Mouse (Mus musculus) neural tube, embryonic 13.5 days (tissue): ENCODE data around the gene Cacng8. TPM values are rescaled to one million over a fixed set of nuclear protein-coding genes. Genes with fewer than 3 reads are reported as not detected.

ENCODE experiments used
- ATAC-seq: fragments of 200-750 bp; cut with Nextera tagmentation; 2 replicates; pipeline ENCODE4 v1.8.0; 2017; ENCODE audit warnings: low read depth, mild to moderate bottlenecking, moderate TSS enrichment, moderate library complexity
- H3K27ac ChIP-seq: fragments of 300-500 bp; sonication (generic); replicated peaks from 2 replicates; pipeline ENCODE4 v1.5.1; 2015; ENCODE audit warnings: moderate library complexity, mild to moderate bottlenecking, inconsistent platforms
- H3K27me3 ChIP-seq: fragments of 300-500 bp; sonication (generic); 2 replicates; pipeline ENCODE4 v1.6.1; 2015; ENCODE audit warnings: mild to moderate bottlenecking, inconsistent platforms
- H3K36me3 ChIP-seq: fragments of 300-500 bp; sonication (generic); 2 replicates; pipeline ENCODE4 v1.6.1; 2015; ENCODE audit warnings: mild to moderate bottlenecking, inconsistent platforms
- H3K4me1 ChIP-seq: fragments of 300-500 bp; sonication (generic); replicated peaks from 2 replicates; pipeline ENCODE4 v1.6.1; 2015; ENCODE audit warnings: inconsistent platforms
- H3K4me2 ChIP-seq: fragments of 300-500 bp; sonication (generic); 2 replicates; pipeline ENCODE4 v1.6.1; 2015; ENCODE audit warnings: inconsistent platforms, mild to moderate bottlenecking, moderate library complexity
- H3K4me3 ChIP-seq: fragments of 300-500 bp; sonication (generic); 2 replicates; pipeline ENCODE4 v1.5.1; 2015; ENCODE audit warnings: mild to moderate bottlenecking, inconsistent platforms
- H3K9ac ChIP-seq: fragments of 300-500 bp; sonication (generic); 2 replicates; pipeline ENCODE4 v1.6.1; 2015; ENCODE audit warnings: moderate library complexity, mild to moderate bottlenecking, inconsistent platforms
- H3K9me3 ChIP-seq: fragments of 300-500 bp; sonication (generic); 2 replicates; pipeline ENCODE4 v1.6.1; 2016; ENCODE audit warnings: inconsistent platforms
- whole genome bisulfite sequencing: fragments of 180-500 bp; shearing (Covaris S2); methylation state at CpG from one replicate; pipeline ENCODE4 v1.1.7; 2015; 5-methylcytosine and 5-hydroxymethylcytosine counted together
- polyA plus RNA-seq: library from polyadenylated mRNA; unstranded; fragments of >200 nt; fragmentation: Nextera tagmentation; extraction: Ambion mirVana; gene quantifications from 2 replicates; pipeline ENCODE4 v1.2.1, GENCODE M21; 2015

Cacng8 gene
- polyA plus RNA-seq, 1 experiment from 2014 or later: 12.1 TPM

- H3K9ac ChIP-seq: peak overlapping the region; percentile 78
- peaks cover 32% of the 10 kb centered on the region for H3K4me1 ChIP-seq
- H3K9me3 ChIP-seq: no peaks in the 10 kb centered on the region
- 1% methylated on average over 46 of the region's 60 CpGs for WGBS
- peak overlapping the region; percentile 60 for H3K4me3 ChIP-seq
- ATAC-seq: peak; percentile 17; the same call in 1 of the 2 replicates
- no peak overlapping the region for H3K27ac ChIP-seq
- H3K36me3 ChIP-seq: no peaks in the 10 kb centered on the region
- H3K4me2 ChIP-seq: peak overlapping the region; percentile 95
- peaks cover 85% of the 10 kb centered on the region for H3K27me3 ChIP-seq
Measured at GRCm38 (mm10) chr7:3415378-3415777, 24.9 kb downstream of the Cacng8 start.

GRCm38 (mm10) chr7:3419941-3420340, 29.5 kb downstream of the Cacng8 start:
- no peak for ATAC-seq
- Histone ChIP-seq H3K36me3 (no peaks in the 10 kb centered on the region), H3K4me3 (no peak overlapping the region), H3K27me3 (peaks cover 91% of the 10 kb centered on the region), H3K9ac (no peak overlapping the region), H3K9me3 (no peaks in the 10 kb centered on the region), H3K4me2 (no peak overlapping the region), H3K4me1 (peaks cover 18% of the 10 kb centered on the region), H3K27ac (no peak overlapping the region)
- WGBS: 28% methylated on average over 6 of the region's 6 CpGs

- 63% methylated on average over 5 of the region's 5 CpGs for WGBS
- ATAC-seq: no peak
- peaks cover 93% of the 10 kb centered on the region for H3K27me3 ChIP-seq
Measured at GRCm38 (mm10) chr7:3420466-3420865, 30.0 kb downstream of the Cacng8 start.

GRCm38 (mm10) chr7:3421297-3421696, 30.8 kb downstream of the Cacng8 start:
- peaks cover 91% of the 10 kb centered on the region for H3K27me3 ChIP-seq

More at GRCm38 (mm10) chr7:3420466-3420865, 30.0 kb downstream of the Cacng8 start:
- Histone ChIP-seq H3K36me3 (no peaks in the 10 kb centered on the region), H3K4me1 (peaks cover 13% of the 10 kb centered on the region), H3K9ac (no peak overlapping the region), H3K4me2 (no peak overlapping the region), H3K27ac (no peak overlapping the region), H3K4me3 (no peak overlapping the region), H3K9me3 (no peaks in the 10 kb centered on the region)

GRCm38 (mm10) chr7:3422051-3422450, 31.6 kb downstream of the Cacng8 start:
- peaks cover 91% of the 10 kb centered on the region for H3K27me3 ChIP-seq
- no peak for ATAC-seq
- WGBS: 68% methylated on average over 7 of the region's 7 CpGs
- H3K27ac ChIP-seq: no peak overlapping the region
- H3K4me1 ChIP-seq: peaks cover 9% of the 10 kb centered on the region
- no peak overlapping the region for H3K4me3 ChIP-seq
- no peak overlapping the region for H3K4me2 ChIP-seq
- H3K9ac ChIP-seq: no peak overlapping the region
- no peaks in the 10 kb centered on the region for H3K9me3 ChIP-seq
- no peaks in the 10 kb centered on the region for H3K36me3 ChIP-seq

More at GRCm38 (mm10) chr7:3421297-3421696, 30.8 kb downstream of the Cacng8 start:
- Histone ChIP-seq H3K9ac (no peak overlapping the region), H3K9me3 (no peaks in the 10 kb centered on the region), H3K4me1 (peaks cover 9% of the 10 kb centered on the region), H3K36me3 (no peaks in the 10 kb centered on the region), H3K4me3 (no peak overlapping the region), H3K4me2 (no peak overlapping the region), H3K27ac (no peak overlapping the region)
- 95% methylated on average over 3 of the region's 3 CpGs for WGBS
- no peak for ATAC-seq

GRCm38 (mm10) chr7:3423430-3423829, 32.9 kb downstream of the Cacng8 start:
- Histone ChIP-seq H3K27ac (no peak overlapping the region), H3K36me3 (no peaks in the 10 kb centered on the region), H3K4me3 (peak overlapping the region; percentile 20), H3K27me3 (peaks cover 80% of the 10 kb centered on the region), H3K4me2 (peak overlapping the region; percentile 49), H3K4me1 (peaks cover 9% of the 10 kb centered on the region), H3K9me3 (no peaks in the 10 kb centered on the region), H3K9ac (peak overlapping the region; percentile 43)
- WGBS: under 1% methylated on average over 30 of the region's 30 CpGs
- ATAC-seq: peak; percentile 52

GRCm38 (mm10) chr7:3423895-3424294, 33.4 kb downstream of the Cacng8 start, which contains the start of gene Cacng6:
Gene Cacng6, plus strand, starts transcription at chr7:3424195.
- Histone ChIP-seq H3K9me3 (no peaks in the 10 kb centered on the region), H3K4me1 (peaks cover 9% of the 10 kb centered on the region), H3K36me3 (no peaks in the 10 kb centered on the region), H3K4me2 (peak within 1 kb of the TSS; percentile 49), H3K27ac (no peak within 1 kb of the TSS), H3K27me3 (peaks cover 75% of the 10 kb centered on the region), H3K4me3 (peak within 1 kb of the TSS; percentile 20), H3K9ac (peak within 1 kb of the TSS; percentile 43)
- WGBS: 31% methylated on average over 4 of the region's 4 CpGs
- no peak for ATAC-seq

- no peak for ATAC-seq
- no peak overlapping the region for H3K4me2 ChIP-seq
- H3K9me3 ChIP-seq: no peaks in the 10 kb centered on the region
- H3K27ac ChIP-seq: no peak overlapping the region
- H3K9ac ChIP-seq: no peak overlapping the region
- no peaks in the 10 kb centered on the region for H3K36me3 ChIP-seq
- peaks cover 69% of the 10 kb centered on the region for H3K27me3 ChIP-seq
- H3K4me1 ChIP-seq: peaks cover 9% of the 10 kb centered on the region
- H3K4me3 ChIP-seq: no peak overlapping the region
- 88% methylated on average over 5 of the region's 5 CpGs for WGBS
Measured at GRCm38 (mm10) chr7:3425141-3425540, 34.7 kb downstream of the Cacng8 start.

GRCm38 (mm10) chr7:3430161-3430560, 39.7 kb downstream of the Cacng8 start:
- Histone ChIP-seq H3K27ac (no peak overlapping the region), H3K4me1 (no peaks in the 10 kb centered on the region), H3K4me2 (no peak overlapping the region), H3K36me3 (no peaks in the 10 kb centered on the region), H3K27me3 (peaks cover 23% of the 10 kb centered on the region), H3K4me3 (no peak overlapping the region), H3K9me3 (no peaks in the 10 kb centered on the region), H3K9ac (no peak overlapping the region)
- no peak for ATAC-seq
- 75% methylated on average over 6 of the region's 6 CpGs for WGBS

- WGBS: 87% methylated on average over 1 of the region's 1 CpGs
- H3K27ac ChIP-seq: no peak overlapping the region
Measured at GRCm38 (mm10) chr7:3432066-3432465, 41.6 kb downstream of the Cacng8 start.

GRCm38 (mm10) chr7:3437941-3438340, 47.5 kb downstream of the Cacng8 start:
- Histone ChIP-seq H3K9ac (no peak overlapping the region), H3K9me3 (no peaks in the 10 kb centered on the region), H3K36me3 (no peaks in the 10 kb centered on the region), H3K4me3 (no peak overlapping the region), H3K4me1 (no peaks in the 10 kb centered on the region; the same call in 1 of the 2 replicates), H3K27me3 (no peaks in the 10 kb centered on the region), H3K27ac (no peak overlapping the region), H3K4me2 (no peak overlapping the region)
- WGBS: 44% methylated on average over 5 of the region's 5 CpGs
- ATAC-seq: no peak

More at GRCm38 (mm10) chr7:3432066-3432465, 41.6 kb downstream of the Cacng8 start:
- Histone ChIP-seq H3K9me3 (no peaks in the 10 kb centered on the region), H3K4me3 (no peak overlapping the region), H3K4me2 (no peak overlapping the region), H3K27me3 (0 out of 2 replicates have a peak, but pooled peaks cover 6% of the 10 kb centered on the region), H3K4me1 (no peaks in the 10 kb centered on the region), H3K36me3 (no peaks in the 10 kb centered on the region), H3K9ac (no peak overlapping the region)
- ATAC-seq: no peak

GRCm38 (mm10) chr7:3439984-3440383, 49.5 kb downstream of the Cacng8 start:
- H3K4me2 ChIP-seq: no peak overlapping the region
- WGBS: 91% methylated on average over 11 of the region's 11 CpGs
- no peak overlapping the region for H3K9ac ChIP-seq
- H3K4me1 ChIP-seq: no peaks in the 10 kb centered on the region; the same call in 1 of the 2 replicates
- no peaks in the 10 kb centered on the region for H3K27me3 ChIP-seq
- H3K27ac ChIP-seq: no peak overlapping the region
- no peaks in the 10 kb centered on the region for H3K9me3 ChIP-seq
- H3K36me3 ChIP-seq: no peaks in the 10 kb centered on the region
- ATAC-seq: no peak
- H3K4me3 ChIP-seq: no peak overlapping the region

- no peak overlapping the region for H3K9ac ChIP-seq
- no peaks in the 10 kb centered on the region for H3K9me3 ChIP-seq
- WGBS: 75% methylated on average over 8 of the region's 8 CpGs
- ATAC-seq: no peak
- H3K27ac ChIP-seq: no peak overlapping the region
- H3K4me1 ChIP-seq: no peaks in the 10 kb centered on the region; the same call in 1 of the 2 replicates
- no peak overlapping the region for H3K4me2 ChIP-seq
- H3K4me3 ChIP-seq: no peak overlapping the region
- no peaks in the 10 kb centered on the region for H3K27me3 ChIP-seq
- no peaks in the 10 kb centered on the region for H3K36me3 ChIP-seq
Measured at GRCm38 (mm10) chr7:3440526-3440925, 50.0 kb downstream of the Cacng8 start.
